Mouse (Mus musculus) myocyte (in vitro differentiated cells): ENCODE data around the gene Pnkp. TPM values are rescaled to one million over a fixed set of nuclear protein-coding genes. Genes with fewer than 3 reads are reported as not detected.

Experiments used
- H3K27me3 ChIP-seq: one replicate; pipeline ENCODE4 v1.6.1; 2011; ENCODE audit not compliant: control insufficient read depth, insufficient read depth, insufficient read length
- H3K36me3 ChIP-seq: one replicate; pipeline ENCODE4 v1.6.1; 2011; ENCODE audit not compliant: control insufficient read depth, insufficient read depth
- H3K4me2 ChIP-seq: one replicate; pipeline ENCODE4 v1.6.1; 2011; ENCODE audit warnings: low read depth, control low read depth
- H3K4me3 ChIP-seq: one replicate; pipeline ENCODE4 v1.5.1; 2011; ENCODE audit warnings: mild to moderate bottlenecking, control low read depth, moderate library complexity
- H3K79me2 ChIP-seq: one replicate; pipeline ENCODE4 v1.6.1; 2011; ENCODE audit not compliant: control insufficient read depth, insufficient read depth
- H3ac ChIP-seq: one replicate; pipeline ENCODE4 v1.6.1; 2011; ENCODE audit not compliant: control insufficient read depth, insufficient read length
- CEBPB ChIP-seq: IDR thresholded peaks from 2 replicates; pipeline ENCODE4 v1.6.1; 2011; ENCODE audit warnings: mild to moderate bottlenecking, moderate library complexity; ENCODE audit not compliant: poor library complexity, insufficient read depth, severe bottlenecking
- E2F4 ChIP-seq: IDR thresholded peaks from one replicate; pipeline ENCODE4 v1.6.1; 2011; ENCODE audit warnings: mild to moderate bottlenecking, control low read depth, moderate library complexity; ENCODE audit not compliant: insufficient read depth
- MAX ChIP-seq: IDR thresholded peaks from one replicate; pipeline ENCODE4 v1.6.1; 2011; ENCODE audit warnings: low read depth, mild to moderate bottlenecking, control low read depth
- MYOD1 ChIP-seq, 3 experiments: IDR thresholded peaks; one replicate each; pipeline ENCODE4 v1.6.1; 2011; ENCODE audit warnings: control low read depth in 2 of 3, low read depth in 2 of 3, mild to moderate bottlenecking in 2 of 3, moderate library complexity in 1 of 3; ENCODE audit not compliant: insufficient read length in 2 of 3, control insufficient read depth in 1 of 3
- MYOG ChIP-seq, 3 experiments: IDR thresholded peaks; one replicate each; pipeline ENCODE4 v1.6.1; 2011; ENCODE audit warnings: control low read depth in 2 of 3, low read depth in 2 of 3, mild to moderate bottlenecking in 2 of 3; ENCODE audit not compliant: insufficient read length in 2 of 3, control insufficient read depth in 1 of 3, insufficient read depth in 1 of 3
- POLR2A ChIP-seq: IDR thresholded peaks from one replicate; pipeline ENCODE4 v1.6.1; 2011; ENCODE audit warnings: low read depth, mild to moderate bottlenecking, control low read depth, moderate library complexity; ENCODE audit not compliant: insufficient read length
- POLR2AphosphoS2 ChIP-seq: IDR thresholded peaks from one replicate; pipeline ENCODE4 v1.6.1; 2011; ENCODE audit warnings: low read depth, control low read depth; ENCODE audit not compliant: insufficient read length
- REST ChIP-seq: IDR thresholded peaks from one replicate; pipeline ENCODE4 v1.6.1; 2011; ENCODE audit warnings: mild to moderate bottlenecking, control low read depth, moderate library complexity; ENCODE audit not compliant: insufficient read depth, insufficient read length
- SRF ChIP-seq: IDR thresholded peaks from one replicate; pipeline ENCODE4 v1.6.1; 2011; ENCODE audit warnings: low read depth; ENCODE audit not compliant: control insufficient read depth, insufficient read length
- TCF12 ChIP-seq: IDR thresholded peaks from one replicate; pipeline ENCODE4 v1.6.1; 2011; ENCODE audit warnings: mild to moderate bottlenecking, control low read depth; ENCODE audit not compliant: poor library complexity, insufficient read depth, severe bottlenecking
- TCF3 ChIP-seq: IDR thresholded peaks from one replicate; pipeline ENCODE4 v1.6.1; 2011; ENCODE audit warnings: low read depth, control low read depth; ENCODE audit not compliant: insufficient read length
- USF1 ChIP-seq: IDR thresholded peaks from one replicate; pipeline ENCODE4 v1.6.1; 2011; ENCODE audit warnings: low read depth, mild to moderate bottlenecking, control low read depth, moderate library complexity
- polyA plus RNA-seq: library from polyadenylated mRNA; unstranded; fragments of >200 nt; fragmentation: generic; extraction: Trizol; gene quantifications from one replicate; pipeline ENCODE4 v1.2.1, GENCODE M21; 2012; ENCODE audit warnings: missing spikeins

Gene Pnkp
- polyA plus RNA-seq, 1 experiment, result 47.9 TPM

GRCm38 (mm10) chr7:44826771-44827170 lies 30.2 kb upstream of the Pnkp start:
- H3K79me2 ChIP-seq, result peaks cover 88% of the 10 kb centered on the region
- H3K4me2 ChIP-seq, result peak overlapping the region; percentile 47
- TF ChIP-seq MYOG (IDR thresholded peaks at IDR 0.05; ENCODE audit: control insufficient read depth in 1 of 3, insufficient read depth in 1 of 3, insufficient read length in 2 of 3, low read depth in 2 of 3) (no peak), USF1 (no peak), CEBPB (0 out of 2 replicates have a peak, but pooled peaks have one; percentile 28)
- H3K36me3 ChIP-seq, result peaks cover 24% of the 10 kb centered on the region
- no peak overlapping the region for H3K4me3 ChIP-seq
- H3K27me3 ChIP-seq, result no peaks in the 10 kb centered on the region
- no peak overlapping the region for H3ac ChIP-seq

DNA sequence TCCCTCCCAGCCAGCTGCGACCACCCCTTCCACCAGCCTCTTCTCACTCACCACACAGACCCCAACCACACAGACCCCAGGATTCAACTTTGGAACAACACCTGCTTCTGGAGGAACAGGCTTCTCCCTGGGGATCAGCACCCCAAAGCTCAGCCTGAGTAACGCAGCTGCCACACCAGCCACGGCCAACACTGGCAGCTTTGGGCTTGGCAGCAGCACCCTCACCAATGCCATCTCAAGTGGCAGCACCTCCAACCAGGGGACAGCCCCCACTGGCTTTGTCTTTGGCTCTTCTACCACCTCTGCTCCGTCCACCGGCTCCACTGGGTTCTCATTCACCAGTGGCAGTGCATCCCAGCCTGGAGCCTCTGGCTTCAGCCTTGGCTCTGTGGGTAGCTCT lies 28.2 kb upstream of the Pnkp start:
- no peak overlapping the region for H3K4me3 ChIP-seq

GRCm38 (mm10) chr7:44832763-44833162 lies 24.2 kb upstream of the Pnkp start:
- Histone ChIP-seq H3K36me3 (peaks cover 26% of the 10 kb centered on the region), H3K4me2 (no peak overlapping the region), H3K4me3 (no peak overlapping the region), H3K27me3 (no peaks in the 10 kb centered on the region), H3ac (no peak overlapping the region), H3K79me2 (peaks cover 28% of the 10 kb centered on the region)
- no peak for TF ChIP-seq USF1
- TF ChIP-seq SRF, result no peak
- TF ChIP-seq MAX, result no peak
- no peak for TF ChIP-seq POLR2AphosphoS2
- TF ChIP-seq CEBPB, result no peak
- no peak for TF ChIP-seq REST
- TF ChIP-seq MYOG (IDR thresholded peaks at IDR 0.05; ENCODE audit: control insufficient read depth in 1 of 3, insufficient read depth in 1 of 3, insufficient read length in 2 of 3, low read depth in 2 of 3), result no peak
- TF ChIP-seq TCF12, result no peak
- no peak for TF ChIP-seq TCF3
- no peak for TF ChIP-seq POLR2A
- TF ChIP-seq E2F4, result no peak
- no peak for TF ChIP-seq MYOD1 (IDR thresholded peaks at IDR 0.05; ENCODE audit: control insufficient read depth in 1 of 3, insufficient read length in 2 of 3, low read depth in 2 of 3)

More for the DNA sequence above, 28.2 kb upstream of the Pnkp start:
- H3K36me3 ChIP-seq, result peaks cover 26% of the 10 kb centered on the region
- TF ChIP-seq POLR2AphosphoS2 (no peak), MYOG (IDR thresholded peaks at IDR 0.05; ENCODE audit: control insufficient read depth in 1 of 3, insufficient read depth in 1 of 3, insufficient read length in 2 of 3, low read depth in 2 of 3) (peak in 2 of 3 experiments; percentile 9 to 48), REST (no peak), MAX (no peak), SRF (no peak), E2F4 (no peak), MYOD1 (IDR thresholded peaks at IDR 0.05; ENCODE audit: control insufficient read depth in 1 of 3, insufficient read length in 2 of 3, low read depth in 2 of 3) (peak in 1 of 3 experiments; percentile 60), TCF3 (no peak), POLR2A (no peak), TCF12 (no peak), USF1 (no peak), CEBPB (no peak)
- no peak overlapping the region for H3ac ChIP-seq
- no peaks in the 10 kb centered on the region for H3K27me3 ChIP-seq
- no peak overlapping the region for H3K4me2 ChIP-seq
- H3K79me2 ChIP-seq, result peaks cover 69% of the 10 kb centered on the region

GRCm38 (mm10) chr7:44835373-44836015 lies 21.4 kb upstream of the Pnkp start:
- Histone ChIP-seq H3K4me2 (no peak overlapping the region), H3K27me3 (no peaks in the 10 kb centered on the region), H3K4me3 (no peak overlapping the region), H3K79me2 (peaks cover 12% of the 10 kb centered on the region), H3ac (no peak overlapping the region), H3K36me3 (peaks cover 14% of the 10 kb centered on the region)
- TF ChIP-seq POLR2AphosphoS2 (peak; percentile 72), USF1 (no peak)

DNA sequence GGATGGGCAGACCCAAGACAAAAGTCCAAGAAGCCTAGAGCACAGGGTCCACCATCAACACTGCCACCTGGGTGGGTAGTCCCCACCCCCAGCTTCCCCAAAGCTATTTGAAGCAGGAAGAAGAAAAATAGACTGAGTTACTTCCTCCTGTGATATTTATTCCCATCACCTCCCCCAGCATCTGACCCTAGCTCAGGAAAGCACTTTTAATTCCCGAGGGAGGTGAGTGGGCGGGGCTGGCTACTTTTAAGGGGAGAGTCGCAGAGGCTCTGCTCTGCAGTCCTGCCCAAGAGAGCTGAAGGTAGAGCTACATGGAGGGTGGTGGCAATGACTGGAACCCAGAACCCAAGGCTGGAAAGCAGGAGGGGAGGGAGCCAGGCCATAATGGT lies 20.9 kb upstream of the Pnkp start:
- Histone ChIP-seq H3K27me3 (no peaks in the 10 kb centered on the region), H3K79me2 (peaks cover 6% of the 10 kb centered on the region), H3K4me3 (no peak overlapping the region), H3ac (no peak overlapping the region), H3K4me2 (no peak overlapping the region), H3K36me3 (peaks cover 9% of the 10 kb centered on the region)
- no peak for TF ChIP-seq E2F4
- no peak for TF ChIP-seq POLR2A
- no peak for TF ChIP-seq SRF
- TF ChIP-seq REST, result no peak
- TF ChIP-seq TCF3, result no peak
- TF ChIP-seq MAX, result no peak
- TF ChIP-seq MYOG (IDR thresholded peaks at IDR 0.05; ENCODE audit: control insufficient read depth in 1 of 3, insufficient read depth in 1 of 3, insufficient read length in 2 of 3, low read depth in 2 of 3), result no peak
- TF ChIP-seq TCF12, result no peak
- no peak for TF ChIP-seq CEBPB
- no peak for TF ChIP-seq POLR2AphosphoS2
- no peak for TF ChIP-seq USF1
- TF ChIP-seq MYOD1 (IDR thresholded peaks at IDR 0.05; ENCODE audit: control insufficient read depth in 1 of 3, insufficient read length in 2 of 3, low read depth in 2 of 3), result no peak
